ENCODE assay signal across 8 mouse cellular contexts in genomic region chr17:45549617-45550181, GRCm38 (mm10). TPM values are rescaled to one million over a fixed set of nuclear protein-coding genes. Genes with fewer than 3 reads are reported as not detected.
DNase-seq lines count a peak whose midpoint lies in the region; ATAC-seq and TF ChIP-seq lines count a peak whose summit lies in the region.

TSS of gene Tmem151b (minus strand) at chr17:45549677.

- peak within 1 kb of the TSS; percentile 74 for H3K9ac ChIP-seq in lung, embryonic 14.5 days
- peak within 1 kb of the TSS; percentile 99 for H3K9ac ChIP-seq in neural tube, embryonic 15.5 days (replicated peaks)

- H3K4me2 ChIP-seq in lung, embryonic 14.5 days: peak within 1 kb of the TSS; percentile 99
- H3K4me2 ChIP-seq in neural tube, embryonic 15.5 days: peak within 1 kb of the TSS; percentile 72

- TF ChIP-seq CTCF in lung, embryonic 14.5 days (IDR thresholded peaks at IDR 0.05; ENCODE audit: low read depth): 0 out of 2 replicates have a peak, but pooled peaks have one; percentile 11

- no peaks in the 10 kb centered on the region for H3K9me3 ChIP-seq in lung, embryonic 14.5 days (ENCODE audit: low read depth, low read length)
- H3K9me3 ChIP-seq in neural tube, embryonic 15.5 days (replicated peaks): no peaks in the 10 kb centered on the region

- ATAC-seq in lung, embryonic 14.5 days (ENCODE audit: insufficient read depth): peak; percentile 25; the same call in 1 of the 2 replicates
- peak; percentile 80 for ATAC-seq in neural tube, embryonic 15.5 days (ENCODE audit: low FRiP score)

- peak; percentile 66 for DNase-seq in lung, embryonic 14.5 days
- no peak for DNase-seq in lung, postnatal 25 days (ENCODE audit: low spot score)
- DNase-seq in cerebellum, adult 8-10 months: peak; percentile 75
- peak; percentile 43 for DNase-seq in forelimb bud, embryonic 11.5 days (ENCODE audit: low read depth, low spot score)
- peak; percentile 88 for DNase-seq in left cerebral cortex, postnatal 4 days
- DNase-seq in adipocyte (ENCODE audit: low spot score): no peak
- no peak for DNase-seq in yolk sac, embryonic 10.5 days (ENCODE audit: low spot score)

- intact Hi-C loops in left cerebral cortex, postnatal 4 days (cut with DNase I): loop anchor here (2.0 to 5.0 kb wide), 2 partner anchors 32 to 71 kb away; no protein-coding TSS in a partner anchor

- no peak within 1 kb of the TSS for H3K27ac ChIP-seq in lung, embryonic 14.5 days (ENCODE audit: low read depth)
- peak within 1 kb of the TSS; percentile 93 for H3K27ac ChIP-seq in neural tube, embryonic 15.5 days (replicated peaks)

- H3K36me3 ChIP-seq in lung, embryonic 14.5 days (ENCODE audit: insufficient read depth): 0 out of 2 replicates have a peak, but pooled peaks cover 3% of the 10 kb centered on the region
- peaks cover 9% of the 10 kb centered on the region for H3K36me3 ChIP-seq in neural tube, embryonic 15.5 days

- WGBS in lung, embryonic 14.5 days: under 1% methylated on average over 15 of the region's 29 CpGs
- under 1% methylated on average over 12 of the region's 29 CpGs for WGBS in neural tube, embryonic 15.5 days

- peaks cover 58% of the 10 kb centered on the region for H3K27me3 ChIP-seq in lung, embryonic 14.5 days (ENCODE audit: insufficient read depth, low read length)
- peaks cover 36% of the 10 kb centered on the region for H3K27me3 ChIP-seq in neural tube, embryonic 15.5 days (replicated peaks)

- H3K4me3 ChIP-seq in lung, embryonic 14.5 days (ENCODE audit: low read depth, low read length): peak within 1 kb of the TSS; percentile 72
- H3K4me3 ChIP-seq in neural tube, embryonic 15.5 days (replicated peaks): peak within 1 kb of the TSS; percentile 81

- 0 out of 2 replicates have a peak, but pooled peaks cover 5% of the 10 kb centered on the region for H3K4me1 ChIP-seq in lung, embryonic 14.5 days (ENCODE audit: insufficient read depth)
- H3K4me1 ChIP-seq in neural tube, embryonic 15.5 days: peaks cover 41% of the 10 kb centered on the region

RNA-seq across cellular contexts. Expression of gene Tmem151b, which starts in this region (rescaled TPM):
- polyA plus RNA-seq in lung, embryonic 14.5 days (2014; fragmentation: Nextera tagmentation; extraction: Ambion mirVana): 1.1 and 1.6 TPM in 2 replicates
- total RNA-seq in left cerebral cortex, postnatal 4 days (2021): 10 to 100 TPM; 90.3 to 92.2 TPM
- polyA plus RNA-seq in neural tube, embryonic 15.5 days (2015; fragmentation: Nextera tagmentation; extraction: Ambion mirVana): 21.2 and 25.6 TPM in 2 replicates

Comparison
In these comparisons a context has a peak if more than half of its experiments do, and no peak if none do; other contexts are left out.
1. DNase-seq: peak in lung, embryonic 14.5 days (single experiment), cerebellum, adult 8-10 months (single experiment), forelimb bud, embryonic 11.5 days (single experiment) and left cerebral cortex, postnatal 4 days (single experiment); none in lung, postnatal 25 days (single experiment), adipocyte (single experiment) and yolk sac, embryonic 10.5 days (single experiment).